Mouse (Mus musculus) lung, embryonic 16.5 days (tissue): ENCODE measurements at regions not wholly inside any gene's neighbourhood (a gene's known extent, or its start where the extent isn't known, plus 50 kb on each side); places are given as distances from the start of the nearest gene placed in this dataset.

Source experiments
- ATAC-seq: fragments of 200-750 bp; cut with Nextera tagmentation; 2 replicates; pipeline ENCODE4 v1.8.0; 2017; ENCODE audit warnings: low read depth, mild to moderate bottlenecking, moderate library complexity
- H3K27ac ChIP-seq: fragments of 300-500 bp; sonication (generic); 2 replicates; pipeline ENCODE4 v1.5.1; 2014; ENCODE audit warnings: mild to moderate bottlenecking, control low read depth, low read length
- H3K27me3 ChIP-seq: fragments of 300-500 bp; sonication (generic); 2 replicates; pipeline ENCODE4 v1.6.1; 2014; ENCODE audit warnings: low read depth, low read length, mixed read lengths; ENCODE audit not compliant: control insufficient read depth, insufficient read depth
- H3K36me3 ChIP-seq: fragments of 300-500 bp; sonication (generic); 2 replicates; pipeline ENCODE4 v1.6.1; 2014; ENCODE audit warnings: low read length; ENCODE audit not compliant: control insufficient read depth, insufficient read depth
- H3K4me1 ChIP-seq: fragments of 300-500 bp; sonication (generic); replicated peaks from 2 replicates; pipeline ENCODE4 v1.6.1; 2014; ENCODE audit warnings: low read length, mixed read lengths; ENCODE audit not compliant: control insufficient read depth, insufficient read depth
- H3K4me2 ChIP-seq: fragments of 300-500 bp; sonication (generic); 2 replicates; pipeline ENCODE4 v1.6.1; 2014; ENCODE audit warnings: low read depth, low read length, control low read depth
- H3K4me3 ChIP-seq: fragments of 300-500 bp; sonication (generic); 2 replicates; pipeline ENCODE4 v1.5.1; 2014; ENCODE audit warnings: mild to moderate bottlenecking, low read length, control low read depth
- H3K9ac ChIP-seq: fragments of 300-500 bp; sonication (generic); 2 replicates; pipeline ENCODE4 v1.6.1; 2014; ENCODE audit warnings: low read length, control low read depth
- H3K9me3 ChIP-seq: fragments of 300-500 bp; sonication (generic); 2 replicates; pipeline ENCODE4 v1.6.1; 2016; ENCODE audit warnings: low read length; ENCODE audit not compliant: control insufficient read depth
- WGBS: fragments of 180-500 bp; shearing (Covaris S2); extraction: QIAGEN DNeasy Blood & Tissue Kit; methylation state at CpG from one replicate; pipeline ENCODE4 v1.1.7; 2014; 5-methylcytosine and 5-hydroxymethylcytosine counted together

DNA sequence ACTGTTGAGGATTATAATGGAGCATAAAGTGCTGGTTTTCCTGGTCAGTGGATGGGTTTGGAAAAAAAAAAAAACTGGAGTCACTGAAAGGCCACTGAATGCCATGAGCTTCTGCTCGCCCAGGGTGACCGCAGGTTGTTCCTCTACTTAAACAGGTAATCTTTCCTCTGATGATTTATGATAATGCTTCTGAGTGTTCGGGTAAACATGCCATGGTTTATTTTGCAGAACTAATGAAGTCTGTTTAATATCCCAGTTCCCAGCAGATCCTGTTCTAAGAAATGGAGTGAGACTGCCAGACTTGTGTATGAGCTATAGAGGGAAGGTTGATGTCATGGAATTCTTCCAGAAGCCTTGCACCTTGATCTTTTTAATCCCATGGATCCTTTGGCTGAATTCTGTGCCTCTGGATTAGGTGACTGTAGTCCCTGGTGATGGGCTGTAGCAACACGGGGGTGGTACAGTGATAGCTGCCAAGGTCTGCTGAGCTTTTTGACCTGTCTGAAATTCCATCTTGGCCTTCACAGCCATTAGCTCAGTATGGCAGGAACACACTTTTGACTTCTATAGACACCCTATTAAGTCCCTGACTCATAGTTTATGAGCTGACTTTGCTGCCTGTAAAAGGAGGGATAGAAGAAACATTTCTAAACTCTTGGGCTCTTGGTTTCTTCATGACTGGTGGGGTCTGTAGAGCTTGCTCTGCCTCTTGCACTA is 1886.8 kb upstream of the Lrrc6 start:
- Histone ChIP-seq H3K27me3 (no peaks in the 10 kb centered on the region), H3K36me3 (no peaks in the 10 kb centered on the region), H3K4me3 (no peak overlapping the region), H3K9me3 (no peaks in the 10 kb centered on the region), H3K9ac (no peak overlapping the region), H3K4me2 (no peak overlapping the region), H3K4me1 (no peaks in the 10 kb centered on the region), H3K27ac (no peak overlapping the region)
- ATAC-seq, result no peak
- 69% methylated on average over 4 of the region's 4 CpGs for WGBS

GRCm38 (mm10) chr15:68384571-68385335 is 1884.0 kb upstream of the Lrrc6 start:
- 59% methylated on average over 10 of the region's 10 CpGs for WGBS
- H3K27ac ChIP-seq, result no peak overlapping the region
- H3K36me3 ChIP-seq, result no peaks in the 10 kb centered on the region
- no peak overlapping the region for H3K4me3 ChIP-seq
- no peaks in the 10 kb centered on the region for H3K4me1 ChIP-seq
- no peaks in the 10 kb centered on the region for H3K9me3 ChIP-seq
- no peak for ATAC-seq
- H3K27me3 ChIP-seq, result no peaks in the 10 kb centered on the region
- no peak overlapping the region for H3K4me2 ChIP-seq
- H3K9ac ChIP-seq, result no peak overlapping the region

- H3K36me3 ChIP-seq, result no peaks in the 10 kb centered on the region
- H3K4me3 ChIP-seq, result no peak overlapping the region
- H3K27ac ChIP-seq, result no peak overlapping the region
- H3K27me3 ChIP-seq, result no peaks in the 10 kb centered on the region
- no peak overlapping the region for H3K9ac ChIP-seq
- no peaks in the 10 kb centered on the region for H3K9me3 ChIP-seq
- ATAC-seq, result no peak
- no peak overlapping the region for H3K4me2 ChIP-seq
- no peaks in the 10 kb centered on the region for H3K4me1 ChIP-seq
- WGBS, result 30% methylated on average over 1 of the region's 1 CpGs
These were observed 1874.5 kb upstream of the Lrrc6 start for GRCm38 (mm10) chr15:68375166-68375565.

- no peak overlapping the region for H3K4me2 ChIP-seq
- WGBS, result 68% methylated on average over 3 of the region's 3 CpGs
- H3K9me3 ChIP-seq, result no peaks in the 10 kb centered on the region
- no peaks in the 10 kb centered on the region for H3K27me3 ChIP-seq
- no peak overlapping the region for H3K9ac ChIP-seq
- H3K36me3 ChIP-seq, result no peaks in the 10 kb centered on the region
- ATAC-seq, result no peak
- peaks cover 4% of the 10 kb centered on the region; the same call in 1 of the 2 replicates for H3K4me1 ChIP-seq
- no peak overlapping the region for H3K27ac ChIP-seq
- no peak overlapping the region for H3K4me3 ChIP-seq
These were observed 1866.1 kb upstream of the Lrrc6 start for GRCm38 (mm10) chr15:68366816-68367215.

GRCm38 (mm10) chr15:68363058-68363735 is 1862.5 kb upstream of the Lrrc6 start:
- Histone ChIP-seq H3K9me3 (no peaks in the 10 kb centered on the region), H3K4me1 (peaks cover 16% of the 10 kb centered on the region), H3K4me3 (peak overlapping the region; percentile 98), H3K4me2 (peak overlapping the region; percentile 78), H3K27ac (peak overlapping the region; percentile 97), H3K9ac (peak overlapping the region; percentile 97), H3K27me3 (no peaks in the 10 kb centered on the region), H3K36me3 (no peaks in the 10 kb centered on the region)
- peak; percentile 95 for ATAC-seq
- under 1% methylated on average over 54 of the region's 72 CpGs for WGBS

DNA sequence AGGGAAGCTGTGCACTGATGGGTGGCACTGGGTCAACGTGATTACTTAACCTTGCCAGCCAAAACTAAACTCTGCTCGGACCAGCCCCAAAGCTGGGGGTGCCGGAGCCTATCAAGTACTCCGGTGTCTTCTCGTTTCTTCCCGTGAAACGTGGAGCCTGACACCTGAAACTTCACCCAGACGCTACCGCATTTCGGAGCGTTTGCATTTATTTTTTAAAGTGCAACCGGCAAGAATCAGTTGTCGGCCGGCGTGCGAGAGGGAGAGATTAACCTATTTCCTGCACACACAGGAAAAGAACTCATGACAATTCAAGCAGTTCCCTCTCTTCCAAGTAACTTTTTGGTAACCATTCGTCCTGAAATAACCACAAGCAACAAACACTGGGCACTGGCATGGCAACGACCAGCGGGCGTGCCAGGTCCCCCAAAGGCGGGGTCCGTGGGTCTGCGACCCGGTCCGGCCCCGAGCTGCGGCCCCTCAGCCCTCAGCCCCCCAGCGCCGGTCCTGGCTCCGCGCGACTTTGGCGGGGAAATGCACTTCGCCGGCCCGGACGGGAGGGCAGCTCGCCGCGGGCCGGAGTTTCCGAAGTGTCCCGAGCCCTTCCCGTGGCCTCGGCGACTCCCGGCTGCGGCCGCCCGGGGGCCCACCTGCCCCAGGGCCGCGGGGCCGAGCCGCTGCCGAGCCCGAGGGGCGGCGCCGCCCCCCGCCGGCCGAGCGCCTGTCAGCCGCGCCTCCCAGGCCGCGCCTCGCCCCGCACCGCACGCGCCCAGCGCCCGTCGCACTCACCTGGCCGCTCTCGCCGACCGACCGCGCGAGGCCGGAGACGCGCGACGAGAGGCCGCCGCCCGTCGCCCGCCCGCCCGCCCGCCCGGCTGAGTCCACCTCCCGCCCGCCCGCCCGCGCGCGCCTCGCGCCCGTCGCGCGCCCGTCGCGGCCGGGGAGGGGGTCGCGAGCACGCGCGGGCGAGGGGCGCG is 1861.7 kb upstream of the Lrrc6 start:
- Histone ChIP-seq H3K4me3 (peak overlapping the region; percentile 98), H3K9ac (peak overlapping the region; percentile 97), H3K36me3 (no peaks in the 10 kb centered on the region), H3K9me3 (no peaks in the 10 kb centered on the region), H3K27ac (peak overlapping the region; percentile 97), H3K27me3 (no peaks in the 10 kb centered on the region), H3K4me2 (peak overlapping the region; percentile 67), H3K4me1 (peaks cover 16% of the 10 kb centered on the region)
- ATAC-seq, result peak; percentile 59
- under 1% methylated on average over 58 of the region's 121 CpGs for WGBS

- Histone ChIP-seq H3K27me3 (no peaks in the 10 kb centered on the region), H3K4me1 (peaks cover 16% of the 10 kb centered on the region), H3K9ac (peak overlapping the region; percentile 97), H3K36me3 (no peaks in the 10 kb centered on the region), H3K9me3 (no peaks in the 10 kb centered on the region), H3K4me3 (peak overlapping the region; percentile 98), H3K27ac (peak overlapping the region; percentile 97), H3K4me2 (peak overlapping the region; percentile 67)
- WGBS, result 24% methylated on average over 6 of the region's 6 CpGs
- ATAC-seq, result no peak
These were observed 1860.5 kb upstream of the Lrrc6 start for GRCm38 (mm10) chr15:68360956-68361908.

GRCm38 (mm10) chr15:68359496-68359895 is 1858.8 kb upstream of the Lrrc6 start:
- H3K4me1 ChIP-seq, result peaks cover 16% of the 10 kb centered on the region
- no peak for ATAC-seq
- H3K9ac ChIP-seq, result no peak overlapping the region
- H3K36me3 ChIP-seq, result no peaks in the 10 kb centered on the region
- no peaks in the 10 kb centered on the region for H3K9me3 ChIP-seq
- H3K4me2 ChIP-seq, result no peak overlapping the region
- no peaks in the 10 kb centered on the region for H3K27me3 ChIP-seq
- peak overlapping the region; percentile 50 for H3K27ac ChIP-seq
- H3K4me3 ChIP-seq, result no peak overlapping the region
- 46% methylated on average over 3 of the region's 3 CpGs for WGBS
